Mouse (Mus musculus) left cerebral cortex, adult 11 months (tissue): Measurements from ENCODE around the gene Ttc28.
"Not testable (repeated sequence)": the region's sequence is repeated elsewhere in the genome, so short reads cannot be mapped to it uniquely, and the experiment has no call there.

Experiments
- DNase-seq: peaks from one replicate; pipeline ENCODE4 v3.0.0; 2022; ENCODE audit warnings: low spot score

Gene Ttc28

DNA sequence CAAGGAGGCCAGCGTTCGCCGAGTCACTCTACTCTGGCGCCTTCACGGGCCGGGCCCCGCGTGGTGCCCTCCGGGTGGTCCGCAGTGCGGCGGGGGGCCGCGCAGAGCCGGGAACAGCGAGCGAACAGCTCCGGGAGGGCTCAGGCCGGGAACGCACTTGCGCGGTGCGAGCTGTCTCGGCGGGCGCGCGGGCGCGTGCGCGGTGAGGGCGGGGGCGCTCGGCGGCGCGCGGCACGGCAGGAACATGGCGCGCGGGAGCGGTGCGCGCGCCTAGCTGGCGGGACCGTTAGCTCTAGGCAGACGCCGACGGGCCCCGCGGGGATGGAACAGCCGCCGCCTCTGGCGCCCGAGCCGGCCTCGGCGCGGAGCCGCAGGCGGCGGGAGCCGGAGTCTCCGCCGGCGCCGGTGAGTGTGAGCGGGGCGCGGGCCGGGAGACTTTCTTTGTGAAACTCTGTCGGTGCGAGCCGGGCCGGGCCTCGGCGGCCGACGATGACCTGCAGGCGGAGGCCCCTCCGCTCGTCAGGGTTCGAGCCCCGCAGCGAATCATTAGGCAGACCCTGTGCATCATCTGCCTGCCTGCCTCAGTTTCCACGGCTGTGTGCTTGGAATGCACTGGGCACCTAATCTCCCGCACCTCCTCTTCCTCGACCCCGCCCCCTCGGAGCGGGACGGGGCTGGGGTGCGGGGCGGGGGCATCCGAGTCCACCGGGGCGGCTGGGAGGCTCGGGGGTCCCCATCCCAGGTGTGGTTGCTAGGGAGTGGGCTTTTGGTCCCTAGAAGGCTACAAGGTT lies at the start of gene Ttc28:
Ttc28 (plus strand) TSS at position 220 of the 791 bp plus-strand sequence.
- peak; percentile 76 for DNase-seq

DNA sequence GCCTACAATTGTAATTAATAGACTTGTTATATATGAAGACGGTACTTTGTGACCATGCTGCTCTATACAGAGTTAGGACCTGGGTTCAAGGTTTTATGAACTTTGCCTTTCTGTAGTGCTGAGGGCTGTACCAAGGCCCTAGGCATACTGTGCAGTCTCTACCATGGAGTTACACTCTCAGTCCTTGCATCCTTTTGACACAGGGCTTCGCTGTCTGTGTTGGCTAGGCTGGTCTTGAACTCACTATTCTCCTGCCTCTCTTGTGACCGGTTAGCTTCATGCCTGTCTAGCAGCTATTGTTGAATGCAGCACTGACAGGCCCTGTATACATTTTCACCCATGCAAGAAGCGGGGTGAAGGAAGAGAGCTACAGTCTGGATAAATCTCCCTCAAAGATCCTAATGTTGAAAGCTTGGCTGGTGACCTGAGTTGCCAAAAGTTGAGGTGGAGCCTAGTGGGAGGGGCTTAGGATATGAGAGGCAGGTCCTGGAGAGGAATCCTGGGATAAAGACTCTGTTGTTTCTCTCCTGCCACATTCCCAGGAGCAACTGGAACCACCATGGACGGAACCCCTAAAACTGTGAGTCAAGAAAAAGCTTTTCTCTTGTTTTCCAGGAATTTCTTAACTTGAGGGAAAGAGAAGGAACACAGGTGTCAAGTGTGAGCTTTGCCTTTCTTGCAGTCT lies 48.4 kb upstream of the Ttc28 start:
- DNase-seq = no peak

DNA sequence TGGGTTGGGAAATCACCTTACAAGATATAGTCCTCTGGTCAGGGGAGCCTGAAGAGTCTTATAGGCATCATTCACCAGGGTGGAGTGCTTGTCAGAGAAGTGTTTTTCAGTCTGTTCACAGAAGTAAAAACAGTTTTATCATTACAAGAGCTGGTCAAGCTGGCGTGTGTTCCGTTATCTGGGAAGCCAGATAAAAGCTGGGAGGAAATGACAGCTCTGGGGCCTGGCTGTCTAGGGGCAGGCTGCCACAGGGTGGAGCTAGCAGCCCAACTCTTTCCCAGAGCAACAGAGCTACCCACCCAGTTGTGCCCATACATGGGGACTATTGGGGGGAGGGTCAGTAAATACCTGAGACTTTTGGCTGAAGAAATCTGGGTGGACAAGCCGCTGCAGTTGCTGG lies 43.6 kb upstream of the Ttc28 start:
- DNase-seq = no peak

DNA sequence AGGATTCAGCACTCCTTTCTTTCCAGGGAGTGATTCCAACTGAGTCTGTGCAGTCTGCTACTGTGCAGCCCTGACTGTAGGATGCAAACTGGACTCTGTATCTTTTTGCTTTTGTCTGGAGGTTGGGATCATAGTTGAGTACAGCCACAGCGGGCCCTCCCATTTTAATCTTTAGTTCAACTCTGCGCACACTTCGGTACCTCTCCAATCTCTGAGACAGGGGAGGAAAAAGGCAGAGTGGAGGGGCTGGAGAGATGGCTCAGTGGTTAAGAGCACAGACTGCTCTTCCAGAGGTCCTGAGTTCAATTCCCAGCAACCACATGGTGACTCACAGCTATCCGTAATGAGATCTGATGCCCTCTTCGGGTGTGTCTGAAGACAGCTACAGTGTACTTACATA lies 41.6 kb upstream of the Ttc28 start:
- not testable (repeated sequence) for DNase-seq

DNA sequence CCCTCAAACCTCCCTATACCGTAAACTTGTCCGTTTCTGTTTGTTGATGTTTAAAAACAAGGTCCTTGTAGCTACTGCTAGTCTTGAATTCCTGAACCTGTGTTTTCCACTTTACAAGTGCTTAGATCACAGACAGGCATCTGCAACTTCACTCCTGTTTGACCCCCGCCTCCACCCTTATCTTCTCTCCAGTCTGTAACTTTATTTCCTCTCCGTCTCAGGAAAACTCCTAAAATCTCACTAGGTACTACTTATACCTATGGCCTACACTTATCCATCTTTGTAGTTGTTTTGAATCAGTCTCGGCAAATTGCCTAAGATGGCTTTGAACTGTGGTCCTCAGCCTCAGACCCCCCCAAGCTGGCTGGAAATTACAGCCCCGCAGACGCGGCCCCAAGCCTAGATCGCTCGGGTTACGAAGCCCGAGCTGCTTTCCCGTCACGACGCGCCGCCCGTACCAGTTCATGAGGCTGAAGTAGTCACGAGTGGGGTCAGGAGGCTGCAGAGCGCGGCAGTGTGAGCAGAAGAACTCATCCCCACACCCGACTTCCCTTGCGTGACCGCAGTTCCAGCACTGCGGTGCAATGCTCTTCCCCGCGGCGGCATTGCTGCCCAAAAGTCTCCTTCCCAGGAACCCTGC lies 40.4 kb upstream of the Ttc28 start:
- DNase-seq = no peak

DNA sequence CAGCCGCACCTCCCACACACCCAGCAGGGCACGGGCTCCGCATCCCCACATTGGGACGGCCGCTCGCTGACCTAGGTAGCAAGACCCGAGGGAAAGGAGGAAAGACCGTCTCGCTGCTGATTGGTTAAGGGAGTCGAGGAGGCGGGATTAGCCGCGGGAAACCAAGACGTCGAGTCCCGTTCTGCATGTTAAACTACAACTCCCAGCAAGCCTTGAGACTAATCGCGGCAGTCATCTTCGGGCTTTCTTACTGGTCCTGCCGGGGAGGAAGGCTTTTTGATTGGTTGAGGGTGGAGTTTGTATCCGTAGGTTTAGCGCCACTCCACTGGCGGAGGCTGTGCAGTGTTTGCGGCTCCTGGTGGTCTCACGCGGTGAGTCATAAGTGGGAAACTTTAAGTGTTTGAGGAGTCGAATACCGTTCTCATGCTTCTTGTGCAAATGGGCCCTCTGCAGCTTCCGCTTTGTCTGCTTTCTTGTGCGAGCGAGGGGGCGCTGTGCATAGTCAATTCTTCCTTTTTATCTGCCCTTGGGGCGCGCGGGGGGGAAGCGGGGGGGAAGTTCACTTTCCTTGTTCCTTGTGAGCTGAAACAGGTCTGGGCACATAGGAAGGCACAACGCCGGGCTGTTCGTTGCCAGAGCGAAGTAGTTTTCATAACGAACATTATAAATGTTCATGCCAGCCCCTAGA lies 39.8 kb upstream of the Ttc28 start, which contains the start of the genes Hscb and Chek2:
Hscb (minus strand) TSS at position 100 of the 688 bp plus-strand sequence.
Chek2 (plus strand) TSS at position 302 of the 688 bp plus-strand sequence.
- DNase-seq = peak; percentile 98

DNA sequence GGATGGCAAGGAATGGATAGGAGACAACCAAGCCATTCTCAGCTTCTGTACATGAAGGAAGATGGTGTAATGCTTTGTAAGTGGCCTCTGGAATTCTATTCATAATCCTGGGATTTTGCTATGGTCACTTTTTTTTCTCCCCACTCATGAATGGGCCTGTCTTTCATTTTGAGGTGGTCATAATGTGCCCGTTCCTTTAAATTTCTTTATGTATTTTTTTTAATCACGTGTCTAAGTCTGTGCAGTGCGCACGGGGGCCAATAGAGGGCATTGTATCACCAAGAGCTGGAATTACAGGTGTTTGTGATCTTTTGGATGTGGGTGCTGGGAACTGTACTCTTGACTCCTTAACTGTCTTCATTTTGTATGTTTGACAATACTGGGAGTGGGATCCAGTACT lies 39.1 kb upstream of the Ttc28 start:
- no peak for DNase-seq

DNA sequence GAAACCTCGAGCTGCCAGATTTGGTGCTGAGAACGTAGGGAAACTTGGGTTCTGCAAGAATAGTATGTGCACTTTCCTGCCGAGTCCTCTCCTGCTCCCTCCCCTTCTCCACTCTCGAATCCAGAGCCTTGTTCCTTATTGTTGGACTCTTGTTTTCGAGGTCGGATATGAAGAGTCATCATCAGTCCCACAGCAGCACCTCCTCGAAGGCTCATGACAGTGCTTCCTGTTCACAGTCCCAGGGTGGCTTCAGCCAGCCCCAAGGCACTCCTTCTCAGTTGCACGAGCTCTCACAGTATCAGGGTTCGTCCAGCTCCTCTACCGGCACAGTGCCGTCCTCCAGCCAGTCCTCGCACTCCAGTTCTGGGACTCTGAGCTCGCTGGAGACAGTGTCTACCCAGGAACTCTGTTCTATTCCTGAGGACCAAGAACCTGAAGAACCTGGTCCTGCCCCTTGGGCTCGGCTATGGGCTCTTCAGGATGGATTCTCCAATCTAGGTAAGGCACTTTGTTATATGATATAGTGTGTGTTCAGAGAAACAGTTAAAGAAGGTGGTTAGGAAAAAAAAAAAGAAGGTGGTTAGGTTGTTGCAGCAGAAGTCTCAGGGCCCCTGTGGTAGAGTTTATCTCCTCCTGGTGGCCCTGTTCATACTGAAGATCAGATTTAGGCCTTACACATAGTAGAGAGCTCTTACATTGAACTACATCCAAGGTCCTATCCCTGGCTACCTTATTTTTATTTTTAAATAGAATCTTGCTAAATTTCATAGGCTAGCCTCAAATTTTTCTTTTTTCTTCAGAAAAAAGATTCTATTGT lies 38.3 kb upstream of the Ttc28 start:
- DNase-seq = no peak

DNA sequence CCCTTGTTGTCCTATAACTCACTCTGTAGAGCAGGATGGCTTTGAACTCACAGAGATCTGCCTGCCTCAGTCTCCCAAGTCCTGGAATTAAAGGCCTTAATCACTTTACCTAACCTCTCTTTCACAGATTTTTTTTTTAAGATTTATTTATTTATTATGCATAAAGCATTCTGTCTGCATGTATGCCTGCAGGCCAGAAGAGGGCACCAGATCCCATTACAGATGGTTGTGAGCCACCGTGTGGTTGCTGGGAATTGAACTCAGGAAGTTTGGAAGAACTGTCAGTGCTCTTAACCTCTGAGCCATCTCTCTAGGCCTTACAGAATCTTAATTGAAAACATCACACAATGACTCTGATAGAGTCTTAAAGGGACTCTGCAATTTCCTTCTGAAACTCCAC lies 26.6 kb upstream of the Ttc28 start:
- DNase-seq = no peak

DNA sequence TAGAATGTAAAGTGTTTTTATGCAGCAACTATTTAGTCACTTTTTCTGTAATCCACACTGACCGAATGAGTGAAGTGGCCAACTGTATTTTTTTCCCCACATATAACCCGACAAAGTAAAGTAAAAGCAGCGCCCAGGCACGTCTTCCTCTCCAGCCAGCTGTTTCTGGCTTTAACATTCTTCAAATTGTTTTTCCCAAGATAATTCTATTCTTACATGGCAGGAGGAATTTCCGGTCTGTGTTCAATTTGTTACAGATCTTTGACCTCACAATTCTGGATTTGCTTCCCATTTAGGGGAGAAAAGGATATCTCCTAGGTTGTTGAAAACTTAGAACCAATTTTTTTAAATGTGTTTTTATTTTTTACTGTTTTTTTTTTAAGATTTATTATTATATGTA lies 22.5 kb upstream of the Ttc28 start:
- no peak for DNase-seq

DNA sequence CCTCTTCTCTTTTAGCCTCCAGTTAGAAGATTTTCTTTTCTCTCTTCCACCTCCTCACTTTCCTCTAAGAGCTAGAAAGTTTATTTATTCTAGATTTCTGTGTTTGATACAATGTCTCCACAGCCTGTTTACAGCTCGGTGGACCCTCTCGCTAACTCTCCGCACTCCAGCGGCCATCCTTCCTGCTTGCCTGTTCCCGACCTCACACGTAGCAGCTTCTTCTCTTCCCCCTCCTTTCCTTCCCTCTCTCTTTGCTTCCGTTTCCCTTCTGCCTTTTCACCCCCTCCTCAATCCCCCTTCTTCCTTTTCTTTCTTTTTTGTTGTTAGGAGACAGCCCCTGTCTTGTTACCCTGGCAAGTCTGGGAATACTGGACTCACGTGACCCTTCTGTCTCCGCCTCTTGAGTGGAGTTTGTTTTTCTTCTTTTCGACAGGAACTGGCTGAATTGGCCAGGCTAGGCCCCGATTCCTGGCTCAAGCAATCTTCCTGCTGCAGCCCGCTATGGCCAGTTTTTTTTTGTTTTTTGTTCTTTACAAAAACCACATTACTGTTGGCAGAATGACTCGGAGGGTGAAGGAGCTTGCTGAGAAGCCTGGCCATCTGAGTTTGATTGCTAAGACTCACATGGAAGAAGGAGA lies 20.5 kb upstream of the Ttc28 start:
- DNase-seq = no peak

DNA sequence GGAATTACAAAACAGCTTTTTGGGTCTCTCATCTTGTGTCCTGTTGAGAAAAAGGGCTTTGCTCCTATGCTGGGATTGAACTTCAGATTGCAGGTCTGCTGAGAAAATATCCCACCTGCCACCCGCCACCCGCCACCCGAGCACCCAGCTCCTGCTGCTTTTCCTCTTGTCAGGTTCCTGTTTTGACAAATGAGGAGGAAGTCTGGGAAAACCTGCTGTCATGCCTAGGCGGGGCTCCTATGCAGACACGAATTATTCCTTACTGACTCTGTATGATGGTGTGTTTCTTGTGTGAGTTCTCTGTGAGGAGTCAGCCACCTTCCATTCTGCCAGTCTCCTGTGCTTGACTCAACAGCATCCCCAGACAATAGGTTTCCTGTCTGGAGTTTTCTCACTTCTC lies 19.2 kb upstream of the Ttc28 start:
- no peak for DNase-seq

DNA sequence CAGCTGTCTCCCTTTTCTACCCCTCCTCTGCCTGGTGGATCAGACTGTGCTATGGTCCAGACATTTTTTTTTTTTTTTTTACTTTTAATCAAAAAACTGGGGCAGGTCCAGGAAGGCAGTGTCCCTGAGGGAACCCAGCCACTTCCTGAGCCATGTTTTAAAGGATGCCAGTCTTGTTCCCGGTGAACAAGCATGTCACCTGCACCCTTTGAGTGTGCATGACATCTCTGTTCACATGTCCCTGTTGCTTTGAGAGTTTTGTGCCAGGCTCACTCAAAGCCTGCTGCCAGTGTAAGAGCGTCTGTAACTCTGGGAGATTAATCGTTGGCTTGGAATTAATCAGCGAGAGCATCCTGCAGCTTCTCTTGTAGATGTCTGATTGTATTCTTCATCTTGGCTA lies 11.1 kb upstream of the Ttc28 start:
- no peak for DNase-seq

DNA sequence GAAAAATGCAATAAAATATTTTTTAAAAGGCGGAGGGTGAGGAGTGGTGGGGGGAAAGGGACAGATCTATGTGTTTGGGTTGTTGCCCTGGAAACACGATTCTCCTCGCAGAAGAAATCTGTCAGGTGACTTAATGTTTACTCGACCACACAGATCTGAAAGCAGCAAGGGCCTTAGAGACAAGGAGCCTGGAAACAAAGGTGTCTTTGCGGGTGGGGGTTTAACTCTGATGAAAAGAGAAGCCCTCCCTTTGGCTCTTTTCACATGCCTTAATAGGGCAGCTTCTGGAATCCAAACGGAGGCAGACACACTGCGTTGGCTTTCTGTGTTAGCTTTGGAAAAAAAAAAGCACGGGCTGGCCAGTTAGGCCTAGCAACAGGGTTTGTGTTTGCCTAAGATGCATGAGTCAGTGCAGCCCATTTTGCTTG lies 10.3 kb upstream of the Ttc28 start:
- no peak for DNase-seq

DNA sequence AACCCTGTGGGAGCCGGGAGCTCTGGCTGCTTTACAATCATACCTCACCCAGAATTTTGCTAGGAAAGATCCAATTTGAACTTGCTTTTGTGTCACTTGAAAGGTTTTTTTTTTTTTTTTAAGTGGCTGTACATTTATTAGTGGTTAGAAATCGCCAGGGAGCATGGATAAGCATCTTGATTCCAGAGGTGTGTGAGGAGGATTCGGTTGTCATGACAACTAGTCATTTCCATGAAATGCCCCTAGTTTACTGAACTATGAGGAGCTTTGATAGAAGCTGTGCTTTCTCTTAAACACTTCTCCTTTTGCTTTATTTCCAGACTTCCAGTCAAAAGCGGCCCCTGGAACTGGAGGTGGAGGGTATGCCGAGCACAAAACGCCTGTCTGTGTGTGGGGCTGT lies 6.4 kb upstream of the Ttc28 start:
- DNase-seq = no peak

DNA sequence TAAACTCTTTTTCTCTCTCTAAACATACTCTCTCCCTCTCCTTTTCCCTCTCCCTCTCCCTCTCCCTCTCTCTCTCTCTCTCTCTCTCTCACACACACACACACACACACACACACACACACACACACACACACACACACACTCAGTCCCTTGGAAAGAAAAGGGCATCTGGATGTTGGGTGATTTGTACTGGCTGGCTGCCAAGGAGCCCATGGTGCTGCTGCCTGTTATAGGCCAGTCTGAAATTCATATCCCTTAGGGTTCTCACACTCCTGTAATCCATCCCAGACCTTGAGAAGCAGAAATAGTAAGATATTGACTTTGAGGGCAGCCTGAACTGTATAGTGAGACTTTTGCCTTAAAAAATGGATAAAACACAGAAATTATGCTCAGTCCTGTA lies 4.9 kb upstream of the Ttc28 start:
- no peak for DNase-seq

DNA sequence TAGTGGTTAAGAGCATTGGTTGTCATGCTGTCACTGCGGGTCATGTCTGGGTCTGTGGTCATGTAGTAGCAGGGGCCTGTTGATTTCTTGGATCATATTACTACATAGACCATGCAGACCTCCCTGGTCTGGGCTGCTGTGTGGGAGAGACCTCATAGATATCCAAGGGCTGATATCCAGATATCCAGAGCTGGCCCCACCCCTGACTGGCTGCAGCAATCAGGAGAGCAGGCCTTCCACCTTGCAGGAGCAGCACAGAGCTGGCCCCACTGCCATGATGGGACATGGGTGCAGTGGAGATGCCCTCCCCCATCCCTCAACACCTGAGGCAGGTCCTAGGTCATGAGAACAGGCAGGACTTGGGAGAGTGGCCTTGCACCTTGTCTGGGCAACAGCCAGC lies 4.3 kb upstream of the Ttc28 start:
- DNase-seq = no peak

DNA sequence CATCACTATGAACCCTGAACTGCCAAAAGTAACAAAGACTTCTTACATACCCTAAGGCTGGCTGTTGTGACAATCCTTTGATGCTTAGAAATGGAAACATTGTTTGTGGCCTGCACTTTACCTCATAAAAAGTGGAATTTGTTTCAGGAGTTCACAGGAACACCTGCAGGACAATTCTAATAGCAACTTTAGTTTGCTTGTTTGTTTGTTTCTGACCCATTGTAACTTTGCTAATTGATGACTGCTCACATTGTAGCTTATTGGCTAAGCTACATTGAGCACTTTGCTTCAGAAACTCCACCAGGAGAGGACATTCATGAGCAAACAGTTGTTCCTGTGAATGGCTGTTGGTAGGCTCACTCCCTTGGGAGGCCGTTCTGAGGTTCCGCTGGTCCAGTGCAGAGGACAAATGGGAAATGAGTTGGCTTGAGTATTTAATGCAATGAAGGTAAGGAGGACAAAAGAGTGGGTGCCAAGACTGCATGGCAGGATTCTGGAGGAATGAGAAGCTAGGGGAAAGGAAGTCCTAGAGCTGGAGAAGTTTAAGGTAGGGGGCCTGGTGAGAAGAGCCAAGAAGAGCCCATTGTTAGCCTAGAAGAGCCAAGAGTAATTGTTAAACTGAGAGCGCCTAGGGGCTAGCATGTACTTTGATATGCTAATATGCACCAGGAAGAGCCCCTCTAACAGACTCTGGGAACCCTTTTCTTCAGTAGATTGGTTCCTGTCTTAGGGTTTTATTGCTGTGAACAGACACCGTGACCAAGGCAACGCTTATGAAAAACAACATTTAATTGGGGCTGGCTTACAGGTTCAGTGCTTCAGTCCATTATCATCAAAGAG lies 1.7 kb upstream of the Ttc28 start:
- no peak for DNase-seq

DNA sequence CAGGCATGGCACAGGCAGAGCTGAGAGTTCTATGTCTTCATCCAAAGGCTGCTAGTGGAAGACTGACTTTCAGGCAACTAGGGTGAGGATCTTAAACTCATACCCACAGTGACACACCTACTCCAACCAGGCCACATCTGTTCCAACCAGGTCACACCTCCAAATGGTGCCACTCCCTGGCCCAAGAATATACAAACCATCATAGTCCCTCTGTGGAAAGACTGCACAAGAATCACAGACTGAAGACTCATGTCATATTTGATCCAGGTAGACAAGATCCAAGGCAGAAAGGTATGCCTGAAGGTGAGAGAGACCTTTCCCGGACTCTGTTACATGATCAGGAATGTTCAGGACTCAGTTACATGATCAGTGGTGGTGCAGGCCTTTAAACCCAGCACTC lies 1.1 kb upstream of the Ttc28 start:
- not testable (repeated sequence) for DNase-seq

DNA sequence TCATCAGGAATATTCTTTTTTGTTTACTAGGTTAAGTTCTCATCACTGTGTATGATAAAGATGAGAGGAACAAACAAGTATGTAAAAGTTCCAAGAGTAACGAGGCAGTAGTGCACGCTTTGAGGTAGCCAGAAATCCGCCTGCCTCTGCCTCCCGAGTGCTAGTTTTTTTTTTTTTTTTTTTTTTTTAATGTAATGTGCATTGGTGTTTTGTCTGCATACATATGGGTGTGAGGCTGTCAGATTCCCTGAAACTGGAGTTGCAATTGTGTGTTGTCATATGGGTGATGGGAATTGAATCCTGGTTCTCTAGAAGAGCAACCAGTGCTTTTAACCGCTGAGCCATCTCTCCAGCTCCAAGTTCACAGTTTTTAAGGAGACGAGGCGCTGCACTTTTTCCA lies 561 bp upstream of the Ttc28 start:
- no peak for DNase-seq
